Mouse (Mus musculus): ENCODE measurements around the gene Dnajc13.

Dnajc13 gene

DNA sequence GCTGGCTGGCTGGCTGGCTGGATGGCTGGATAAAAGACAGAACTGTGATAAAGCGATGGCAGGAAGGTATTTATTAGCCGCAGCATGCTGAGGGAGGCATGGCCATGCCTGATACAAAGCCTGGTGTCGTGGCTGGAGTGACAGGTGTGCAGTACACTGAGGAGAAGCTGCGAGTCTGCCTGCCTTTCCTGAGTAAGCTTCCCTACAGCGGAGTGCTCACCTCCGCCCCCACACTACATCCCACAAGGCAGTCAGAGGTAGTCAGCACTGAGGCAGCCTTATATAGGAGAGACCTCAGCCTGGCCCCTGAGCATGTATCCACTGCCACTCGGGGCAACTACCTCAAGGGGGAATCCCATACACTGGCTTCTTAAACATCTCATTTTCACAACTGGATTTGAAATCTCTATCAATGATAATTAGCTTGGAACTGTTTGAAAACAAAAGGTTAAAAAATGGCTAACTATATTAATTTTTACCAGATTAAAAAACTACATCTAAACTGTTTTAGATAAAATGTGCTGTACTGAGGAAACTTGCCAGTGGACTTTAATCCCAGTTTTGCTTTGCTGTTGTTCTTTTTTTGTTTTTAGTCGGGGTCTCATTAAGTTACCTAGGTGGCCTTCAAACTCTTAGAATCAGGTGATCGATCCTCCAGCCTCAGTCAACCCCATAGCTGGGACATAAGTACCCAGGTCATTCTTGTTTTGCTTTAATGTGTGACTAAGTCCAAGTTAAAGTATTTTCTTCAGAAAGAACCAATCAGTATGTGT lies 8.1 kb downstream of the Dnajc13 start:
- no peak for DNase-seq (ENCODE audit: low spot score)

DNA sequence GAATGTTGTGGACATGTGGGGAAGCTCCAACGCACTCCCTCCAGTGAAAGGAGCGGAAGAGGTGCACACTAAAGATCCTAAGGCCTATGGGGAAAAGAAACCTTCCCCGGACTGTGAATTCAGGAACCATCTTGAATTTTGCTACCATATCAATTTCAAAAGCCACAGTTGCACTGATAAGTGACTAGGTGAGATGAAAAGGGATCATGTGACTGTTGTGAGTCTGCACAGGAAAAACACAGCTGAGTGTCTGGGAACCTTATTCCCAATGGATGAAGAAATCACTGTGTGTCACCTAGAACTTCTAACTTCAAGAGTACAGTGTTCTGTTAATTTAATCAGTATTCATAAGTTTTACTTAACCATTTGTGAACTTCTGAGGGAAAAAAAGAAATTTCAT lies 10.1 kb downstream of the Dnajc13 start:
- DNase-seq (ENCODE audit: low spot score) = no peak

DNA sequence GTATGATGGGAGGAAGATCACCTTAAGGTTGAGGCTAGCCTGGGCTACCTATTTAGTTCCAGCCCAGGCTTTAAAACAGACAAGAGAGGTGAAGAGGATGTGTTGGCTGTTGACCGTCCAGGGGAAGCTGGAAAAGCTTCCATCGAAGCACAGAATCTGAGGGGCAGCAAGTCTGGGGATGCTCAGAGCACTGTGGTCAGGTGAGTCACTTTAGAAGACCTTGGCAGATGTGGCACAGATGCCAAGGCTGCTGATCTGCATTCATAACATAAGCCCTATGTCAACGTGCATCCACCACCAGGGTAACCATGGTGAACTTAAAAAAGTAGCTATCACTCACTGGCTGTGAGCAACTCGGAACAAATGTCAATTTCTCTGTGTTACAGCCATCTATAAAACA lies 11.0 kb downstream of the Dnajc13 start:
- DNase-seq (ENCODE audit: low spot score) = no peak

DNA sequence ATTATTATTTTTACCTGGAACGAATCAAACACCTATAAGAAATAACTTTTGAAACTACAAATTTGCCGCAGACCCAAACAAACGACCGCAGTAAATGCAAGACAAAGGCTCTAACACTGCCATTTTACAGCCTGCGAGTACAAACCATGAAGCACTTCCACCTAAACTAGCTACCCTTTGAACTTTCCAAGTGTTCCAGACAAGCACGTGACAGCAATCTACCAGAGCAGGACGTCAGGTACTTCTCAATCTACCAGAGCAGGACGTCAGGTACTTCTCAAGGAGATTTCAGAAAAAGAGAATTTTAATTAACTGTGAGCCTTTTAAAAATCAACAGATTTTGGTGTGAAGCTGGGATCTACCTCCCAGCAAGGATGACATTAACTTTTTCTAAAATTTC lies 11.6 kb downstream of the Dnajc13 start:
- no peak for DNase-seq (ENCODE audit: low spot score)

DNA sequence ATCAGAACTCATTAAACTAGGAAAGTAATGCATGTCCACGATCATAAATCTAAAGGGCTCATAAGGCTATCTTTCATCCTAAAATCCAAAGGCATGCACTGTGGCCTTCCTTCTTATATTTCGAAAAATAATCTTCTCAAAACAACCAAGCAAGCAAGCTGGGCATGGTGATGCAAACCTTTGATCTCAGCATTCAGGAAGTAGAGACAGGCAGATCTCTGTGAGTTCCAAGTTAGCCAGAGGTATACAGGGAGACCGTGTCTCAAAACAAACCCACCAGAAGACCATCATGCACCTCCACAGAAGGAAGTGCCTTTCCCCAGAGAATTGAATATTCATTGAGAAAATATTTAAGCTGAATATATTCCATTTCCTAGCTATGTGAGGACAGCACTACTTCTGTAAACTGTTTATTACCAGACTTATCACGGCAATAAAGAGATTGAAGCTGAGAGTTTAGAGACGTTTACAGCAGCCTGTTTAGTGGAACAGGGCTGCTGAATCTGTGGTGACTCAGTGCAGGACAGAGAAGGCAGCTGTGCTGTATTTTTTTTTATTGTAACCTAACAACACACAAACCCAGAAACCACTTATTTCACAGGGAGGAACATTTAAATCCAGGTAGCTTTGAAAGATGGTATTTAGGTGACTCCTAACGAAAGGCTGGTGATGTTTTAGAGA lies 15.3 kb downstream of the Dnajc13 start:
- no peak for DNase-seq (ENCODE audit: low spot score)

DNA sequence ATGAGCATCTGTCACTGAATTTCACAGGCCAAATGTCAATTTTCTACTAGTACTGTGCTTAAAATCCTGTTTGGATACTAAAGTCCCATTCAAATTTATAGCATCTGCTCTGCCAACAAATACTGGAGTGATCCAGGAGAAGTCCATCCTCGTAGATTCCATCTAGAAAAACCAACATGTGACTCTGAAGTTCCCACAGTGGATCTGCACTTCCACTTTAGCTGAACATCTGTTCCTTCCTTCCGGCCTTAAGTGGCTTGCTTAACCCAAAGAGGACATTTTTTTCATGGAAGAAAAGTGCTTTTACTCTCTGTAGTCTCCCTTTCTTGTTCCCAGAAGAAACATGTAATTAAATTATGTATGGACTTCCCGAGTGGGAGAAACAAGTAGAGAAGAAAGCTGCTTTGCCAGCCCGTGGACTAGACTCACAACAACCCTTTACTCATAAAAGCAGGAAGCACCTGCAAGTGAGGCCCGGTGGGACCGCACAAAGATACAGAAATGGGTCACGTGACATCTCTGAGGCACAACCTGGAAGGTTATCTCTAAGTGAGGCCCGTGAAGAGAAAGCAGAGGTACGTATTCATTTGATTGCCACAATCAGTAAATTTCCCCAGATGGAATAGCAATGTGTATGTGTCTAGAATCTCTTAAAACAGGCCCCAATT lies 18.8 kb downstream of the Dnajc13 start:
- DNase-seq (ENCODE audit: low spot score) = no peak

DNA sequence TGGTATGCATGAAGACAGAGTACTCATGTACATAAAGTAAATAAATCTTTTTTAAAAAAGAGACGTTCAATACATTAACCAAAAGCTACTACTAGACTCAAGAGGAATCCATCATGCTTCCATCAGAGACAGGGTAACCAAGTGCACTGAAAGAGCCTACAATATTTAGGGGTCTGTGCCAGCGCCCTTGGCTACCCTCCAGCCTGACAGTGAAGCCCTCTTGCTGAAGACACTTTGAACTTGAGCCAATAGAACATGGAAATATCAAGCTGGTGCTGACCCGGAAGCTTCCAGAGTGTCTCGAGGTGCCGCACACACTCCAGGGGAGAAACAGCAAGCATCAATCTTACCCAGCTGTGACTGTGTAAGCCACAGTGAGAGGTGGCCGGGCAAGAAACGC lies 22.6 kb downstream of the Dnajc13 start:
- no peak for DNase-seq (ENCODE audit: low spot score)

DNA sequence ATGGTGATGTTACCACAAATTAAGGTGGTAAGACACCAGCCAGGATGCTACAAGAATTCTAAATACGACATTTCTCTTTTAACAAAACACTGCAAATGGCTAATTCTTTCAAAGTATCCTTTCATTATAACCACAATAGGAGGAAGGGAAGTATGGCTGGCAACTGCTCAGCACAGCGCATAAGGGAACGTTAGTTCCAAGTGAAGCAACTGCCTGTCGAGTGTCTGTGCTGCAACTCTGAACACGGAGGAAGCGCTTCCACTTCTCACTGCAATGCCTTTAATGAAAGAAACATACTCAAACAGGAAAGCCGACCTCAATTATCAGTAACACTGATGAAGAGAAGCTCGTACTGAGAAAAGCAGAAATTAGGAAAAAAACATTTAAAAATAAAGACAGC lies 23.7 kb downstream of the Dnajc13 start:
- no peak for DNase-seq (ENCODE audit: low spot score)

DNA sequence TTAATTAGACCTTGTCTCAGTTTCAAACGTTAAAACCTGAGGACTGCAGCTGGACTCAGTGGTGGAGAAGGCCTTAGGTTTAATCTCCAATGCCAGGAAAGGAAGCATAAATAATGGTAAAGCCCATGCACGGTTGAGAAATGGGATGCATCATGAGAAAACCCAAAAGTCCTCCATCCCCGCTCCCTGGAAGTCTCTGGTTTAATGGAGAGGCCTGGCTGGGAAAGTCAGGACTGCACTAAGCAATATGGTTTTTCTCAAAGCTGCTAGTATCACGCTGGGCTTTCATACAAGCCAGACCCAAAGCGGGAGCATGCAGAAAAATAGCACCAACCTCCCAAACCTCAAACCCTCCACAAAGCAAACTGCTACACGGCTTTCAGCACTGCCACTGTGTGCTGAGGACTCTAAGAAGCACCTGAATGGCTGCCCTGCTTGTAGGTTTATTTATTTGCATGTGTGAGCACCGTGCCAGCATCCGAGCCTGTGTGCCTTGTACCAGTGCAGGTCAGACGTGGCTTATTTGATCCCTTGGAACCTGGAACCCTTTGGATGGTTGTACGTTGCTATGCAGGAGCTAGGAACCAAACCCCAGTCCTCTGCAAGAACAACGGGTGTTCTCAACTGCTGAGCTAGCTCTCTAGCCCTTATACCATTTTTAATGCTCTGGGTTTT lies 26.3 kb downstream of the Dnajc13 start:
- no peak for DNase-seq (ENCODE audit: low spot score)

DNA sequence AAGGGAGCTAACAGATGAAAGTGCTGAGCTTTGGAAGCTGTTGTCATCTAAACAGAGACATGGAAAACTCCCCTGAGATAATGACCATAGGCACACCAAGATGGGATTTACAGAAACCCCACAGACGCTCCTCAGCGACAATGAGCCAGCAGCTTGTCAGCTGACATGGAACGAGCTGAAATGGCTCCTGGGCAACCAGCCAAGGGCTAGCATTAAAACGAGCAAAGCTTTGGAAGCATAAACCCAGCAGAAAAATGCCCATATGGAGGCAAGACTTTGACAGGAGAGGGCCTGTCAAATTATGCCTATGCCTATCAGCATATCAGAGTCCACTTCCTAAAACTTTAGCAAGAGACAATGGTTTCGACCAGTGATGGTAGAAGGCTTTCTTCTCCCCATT lies 27.0 kb downstream of the Dnajc13 start:
- no peak for DNase-seq (ENCODE audit: low spot score)

DNA sequence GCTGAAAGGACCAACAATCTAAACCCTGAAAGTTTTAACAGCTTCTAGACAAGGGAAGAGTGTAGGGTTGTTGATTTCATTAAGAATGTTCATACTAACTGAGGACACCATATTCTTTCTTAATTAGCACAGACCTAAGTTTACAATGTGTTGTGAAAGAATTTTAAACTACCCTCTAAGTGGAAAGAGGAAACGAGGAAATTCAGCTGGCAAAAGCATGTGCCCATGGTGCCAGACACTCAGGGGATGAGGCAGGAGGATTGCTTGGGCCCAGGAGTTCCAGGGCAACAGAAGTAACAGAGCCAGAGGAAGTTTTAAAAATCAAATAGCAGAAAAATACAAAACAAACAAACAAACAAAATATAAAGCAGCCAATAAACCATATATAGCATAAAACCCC lies 28.9 kb downstream of the Dnajc13 start:
- no peak for DNase-seq (ENCODE audit: low spot score)

DNA sequence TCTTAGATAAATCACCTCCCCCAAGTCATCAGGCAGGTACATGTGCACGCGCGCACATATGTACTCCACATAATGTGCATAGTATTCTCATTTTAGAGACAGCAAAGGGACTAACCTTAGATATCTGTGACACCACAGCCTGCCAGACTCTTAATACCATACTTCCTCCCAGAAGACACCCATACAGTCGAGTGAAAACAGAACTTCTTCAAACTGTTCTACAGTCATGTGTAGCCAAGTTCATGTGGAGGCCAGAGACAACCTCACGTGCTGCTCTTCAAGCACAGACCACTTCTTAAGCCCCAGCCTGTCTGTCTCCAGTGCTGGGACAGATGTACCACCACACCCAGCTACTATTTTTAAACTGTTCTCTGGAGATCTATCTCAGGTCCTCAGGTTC lies 29.7 kb downstream of the Dnajc13 start:
- DNase-seq (ENCODE audit: low spot score) = no peak

DNA sequence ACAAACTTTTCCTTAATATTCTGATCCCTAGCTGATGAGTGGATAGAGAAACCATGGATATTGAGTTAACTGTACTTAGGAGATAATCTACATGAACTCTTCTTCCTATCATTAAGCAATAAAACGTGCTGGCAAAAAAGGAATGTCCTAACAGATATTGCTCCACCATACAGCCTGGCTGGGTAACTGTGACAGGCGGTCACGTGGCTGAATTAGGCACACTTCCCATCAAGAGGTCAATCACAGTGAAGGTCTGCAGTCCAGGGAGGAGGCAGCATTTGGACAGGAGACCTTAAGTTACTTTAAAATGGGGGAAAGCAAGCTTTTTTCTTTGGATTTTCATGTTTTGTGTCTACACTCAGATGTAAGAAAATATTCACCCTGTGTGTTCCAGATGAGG lies 30.7 kb downstream of the Dnajc13 start:
- no peak for DNase-seq (ENCODE audit: low spot score)

DNA sequence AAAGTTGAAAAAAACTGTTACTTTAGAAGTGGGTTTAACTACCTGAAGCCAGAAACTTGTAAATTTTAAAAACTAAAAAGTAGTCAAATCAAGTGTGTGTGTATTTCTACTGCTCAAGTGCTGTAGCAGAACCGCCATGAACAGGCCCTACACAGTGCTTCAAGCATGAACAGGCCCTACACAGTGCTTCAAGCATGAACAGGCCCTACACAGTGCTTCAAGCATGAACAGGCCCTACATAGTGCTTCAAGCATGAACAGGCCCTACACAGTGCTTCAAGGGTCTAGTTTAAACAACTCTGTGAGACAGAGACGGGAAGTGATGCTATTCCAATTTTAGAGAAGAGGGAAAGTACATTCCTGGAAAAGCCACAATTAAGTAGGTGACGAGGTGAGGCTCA lies 51.3 kb downstream of the Dnajc13 start:
- DNase-seq (ENCODE audit: low spot score) = no peak

DNA sequence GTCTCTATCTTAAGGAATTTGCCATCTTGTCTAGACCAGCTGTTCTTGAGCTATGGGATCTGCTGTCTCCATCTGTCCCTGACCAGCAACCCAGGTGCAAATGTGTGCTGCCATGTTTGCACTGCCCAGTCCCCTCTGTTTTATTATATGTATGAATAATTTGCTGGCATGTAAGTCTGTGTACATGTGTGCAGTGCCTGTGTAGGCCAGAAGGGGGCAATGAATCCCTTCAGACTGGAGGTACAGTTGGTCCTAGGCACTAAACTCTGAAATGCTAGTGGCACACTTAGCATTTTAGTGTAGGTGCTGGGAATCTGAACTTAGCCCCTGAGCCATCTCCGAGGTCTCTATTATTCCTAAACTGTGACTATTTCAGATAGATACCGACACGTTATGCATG lies 58.9 kb downstream of the Dnajc13 start:
- no peak for DNase-seq (ENCODE audit: low spot score)

DNA sequence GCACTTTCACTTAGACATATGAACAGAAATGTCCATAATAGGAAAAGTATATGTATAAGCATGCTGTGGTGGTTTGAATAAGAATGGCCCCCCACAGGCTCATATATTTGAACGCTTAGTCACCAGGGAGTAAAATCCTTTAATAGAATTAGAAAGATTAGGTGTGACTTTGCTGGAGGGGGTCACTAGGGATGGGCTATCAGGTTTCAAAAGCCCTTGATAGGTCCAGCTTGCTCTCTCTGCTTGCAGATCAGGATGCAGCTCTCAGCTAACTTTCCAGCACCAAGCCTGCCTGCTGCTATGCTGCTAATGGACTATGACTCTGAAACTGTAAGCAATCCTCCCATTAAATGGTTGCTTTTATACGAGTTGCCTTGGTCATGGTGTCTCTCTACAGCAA lies 68.2 kb downstream of the Dnajc13 start:
- DNase-seq (ENCODE audit: low spot score) = no peak

DNA sequence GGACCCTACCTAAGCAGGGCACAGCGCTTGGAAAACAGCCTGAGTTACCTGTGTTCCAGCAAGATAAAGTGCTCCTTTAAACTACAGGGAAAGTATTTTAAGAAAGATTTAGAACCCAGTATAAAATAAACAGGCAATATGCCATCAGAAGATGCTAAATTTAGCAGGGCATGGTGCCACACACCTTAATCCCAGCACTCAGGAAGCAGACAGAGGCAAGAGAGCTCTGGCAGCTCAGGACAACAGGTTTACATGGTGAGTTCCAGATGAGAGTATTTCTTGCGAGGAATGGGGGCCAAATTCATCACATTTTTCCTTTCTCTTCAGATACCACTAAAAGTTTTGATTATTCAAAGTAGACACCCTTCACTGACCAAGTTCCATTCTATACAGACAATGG lies 68.8 kb downstream of the Dnajc13 start:
- no peak for DNase-seq (ENCODE audit: low spot score)

DNA sequence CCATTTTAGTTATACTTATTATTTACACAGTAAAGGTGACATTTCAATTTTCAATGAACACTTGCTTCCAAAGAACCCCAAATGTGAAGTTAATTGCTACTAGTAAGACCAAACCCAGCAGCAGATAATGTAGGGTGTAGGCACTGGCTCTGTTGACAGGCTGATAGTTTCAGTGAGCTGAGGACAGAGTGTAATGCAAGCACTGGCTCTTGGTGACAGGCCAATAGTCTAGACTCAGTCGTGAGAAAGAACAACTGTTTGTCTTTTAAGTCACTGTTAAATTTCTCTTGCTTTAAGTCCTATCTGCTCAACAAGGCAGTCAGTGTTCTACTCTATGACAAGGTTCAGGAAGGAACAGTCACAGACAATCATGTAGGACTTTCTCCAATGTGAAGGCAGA lies 69.4 kb downstream of the Dnajc13 start:
- no peak for DNase-seq (ENCODE audit: low spot score)

DNA sequence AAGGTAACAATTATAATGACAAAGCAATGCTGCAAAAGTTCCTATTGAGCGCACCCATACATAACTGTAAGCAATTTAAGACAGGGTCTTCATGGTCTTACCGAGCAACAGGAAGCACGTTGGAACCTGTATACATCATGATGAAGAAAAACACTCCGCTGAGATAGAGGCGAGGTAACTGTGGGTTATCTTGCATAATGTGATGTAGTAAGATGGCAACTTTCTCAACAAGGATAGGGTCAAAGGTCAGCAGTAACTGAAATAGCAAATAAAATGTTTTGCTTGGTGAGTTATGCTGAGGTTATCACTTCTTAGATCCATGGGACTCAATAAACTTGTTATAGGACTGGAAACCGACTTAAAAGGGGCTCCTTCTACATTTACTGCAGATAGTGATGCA lies 70.2 kb downstream of the Dnajc13 start:
- no peak for DNase-seq (ENCODE audit: low spot score)

DNA sequence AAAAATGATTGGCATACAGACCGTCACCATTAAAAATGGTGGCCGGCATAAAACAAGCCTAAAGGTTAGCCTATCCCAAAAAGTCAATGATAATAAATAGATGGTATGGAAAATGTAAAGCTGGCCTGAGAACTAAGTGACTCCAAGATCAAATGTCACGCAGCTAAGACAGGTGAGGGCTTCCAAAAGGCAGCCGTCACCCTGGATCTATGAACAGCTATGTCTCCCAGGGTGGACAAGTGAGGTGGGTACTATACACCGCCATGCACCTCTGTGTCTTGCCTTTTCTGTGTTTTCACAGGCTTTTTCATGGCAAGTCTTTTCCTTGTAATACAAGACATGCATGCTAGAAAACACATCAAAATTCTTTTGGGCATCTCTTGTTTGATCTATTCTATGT lies 73.1 kb downstream of the Dnajc13 start:
- no peak for DNase-seq (ENCODE audit: low spot score)

DNA sequence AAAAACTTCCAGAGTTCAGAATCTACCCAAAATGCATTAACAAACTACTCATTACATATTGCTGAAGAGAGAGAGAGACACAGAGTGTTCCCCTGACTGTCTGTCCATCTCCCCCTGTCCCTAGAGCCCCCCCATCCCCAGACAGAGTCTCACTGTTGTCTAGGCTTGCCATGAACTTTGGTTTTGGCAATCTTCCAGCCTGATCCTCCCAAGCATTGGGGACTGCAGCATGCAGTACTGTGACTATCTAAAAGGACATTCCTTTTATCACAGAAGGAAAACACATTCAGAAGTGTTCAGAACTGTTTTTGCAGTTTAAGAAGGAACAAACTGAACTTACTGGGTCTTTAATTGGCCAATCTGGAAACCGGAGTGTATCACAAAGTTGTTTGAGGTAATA lies 74.0 kb downstream of the Dnajc13 start:
- DNase-seq (ENCODE audit: low spot score) = no peak

DNA sequence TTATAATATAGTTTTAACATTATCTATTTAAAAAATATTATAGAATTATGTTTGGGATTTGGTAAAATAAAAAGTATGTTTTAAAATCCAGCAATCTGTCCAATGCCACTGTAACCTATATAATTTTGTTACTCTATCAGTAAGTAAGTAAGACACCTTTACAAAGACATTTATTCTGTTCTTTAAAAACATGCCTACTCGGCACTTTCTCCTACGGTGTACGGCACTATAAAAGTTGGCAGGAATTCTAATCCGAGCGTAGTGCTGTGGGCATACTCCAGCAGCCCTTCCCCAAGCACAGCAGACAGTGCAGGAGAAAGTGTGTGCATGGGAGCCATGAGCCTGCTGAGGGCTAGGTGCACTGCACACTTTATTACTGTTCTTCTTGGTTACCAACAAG lies 75.7 kb downstream of the Dnajc13 start:
- no peak for DNase-seq (ENCODE audit: low spot score)

DNA sequence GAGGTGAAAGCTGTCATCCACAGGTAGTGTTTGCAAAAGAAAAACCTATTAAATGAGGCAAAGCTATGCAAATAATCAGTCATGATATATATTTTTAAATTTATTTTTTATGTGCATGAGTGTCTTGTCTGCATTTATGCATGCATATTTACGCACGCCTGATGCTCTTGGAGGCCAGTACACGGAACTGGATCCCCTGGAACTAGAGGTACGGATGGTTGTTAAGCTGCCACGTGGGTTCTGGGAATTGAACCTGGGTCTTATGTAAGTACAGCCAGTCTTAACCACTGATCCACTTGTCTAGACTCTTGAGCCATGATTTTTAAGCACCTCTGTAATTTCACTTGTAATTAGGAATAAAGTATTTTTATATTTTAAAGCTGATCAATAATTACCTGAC lies 79.5 kb downstream of the Dnajc13 start:
- DNase-seq (ENCODE audit: low spot score) = no peak
